28 mouse cellular contexts compared by ENCODE assay signal in genomic region chr1:160734743-160735142, GRCm38 (mm10).
"Had no signal": no experiment of that assay in that cellular context is flagged by ENCODE, and none has a peak within 500 bp of the region (broad histone marks: within the 10 kb centered on the region; RNA-seq: fewer than 3 reads in every experiment).

No protein-coding gene starts in this region.

- DNase-seq: gastrocnemius, postnatal 25 days; heart, adult 18-20 months; heart, postnatal 10 days; heart, postnatal 4 days; kidney, adult 11 months; kidney, adult 2 months; kidney, adult 9 months; kidney, postnatal 14 days; kidney, postnatal 36 days; layer of hippocampus, adult 9-11 months; layer of hippocampus, postnatal 36 days; liver; liver, embryonic 13.5 days; liver, postnatal 0 days had no signal

- ATAC-seq: hindbrain, postnatal 0 days; intestine, embryonic 16.5 days; liver, postnatal 0 days had no signal

- H3K4me1 ChIP-seq: heart, embryonic 10.5 days; heart, embryonic 12.5 days; hindbrain, embryonic 10.5 days; hindbrain, embryonic 12.5 days; hindbrain, embryonic 15.5 days; kidney, embryonic 15.5 days; limb, embryonic 10.5 days; limb, embryonic 12.5 days; liver, embryonic 13.5 days; liver, embryonic 15.5 days had no signal

- H3K9ac ChIP-seq: heart, embryonic 12.5 days; hindbrain, embryonic 12.5 days; hindbrain, embryonic 15.5 days; kidney, embryonic 15.5 days; limb, embryonic 12.5 days; liver, embryonic 13.5 days; liver, embryonic 15.5 days; liver, postnatal 0 days had no signal

- H3K27ac ChIP-seq: heart, embryonic 10.5 days; hindbrain, embryonic 10.5 days; hindbrain, embryonic 12.5 days; hindbrain, embryonic 15.5 days; hindbrain, postnatal 0 days; kidney, embryonic 15.5 days; kidney, postnatal 0 days; left cerebral cortex, adult 2 months; limb, embryonic 10.5 days; limb, embryonic 12.5 days; liver, embryonic 13.5 days; liver, embryonic 15.5 days had no signal

- H3K27me3 ChIP-seq: heart, embryonic 12.5 days; hindbrain, embryonic 12.5 days; hindbrain, embryonic 15.5 days; kidney, embryonic 15.5 days; limb, embryonic 12.5 days; liver, embryonic 13.5 days; liver, embryonic 15.5 days had no signal

- H3K36me3 ChIP-seq: hindbrain, embryonic 10.5 days; limb, embryonic 10.5 days had no signal

- H3K4me3 ChIP-seq: heart, embryonic 10.5 days; heart, embryonic 12.5 days; hindbrain, embryonic 10.5 days; hindbrain, embryonic 12.5 days; hindbrain, embryonic 15.5 days; kidney, embryonic 15.5 days; left cerebral cortex, adult 2 months; limb, embryonic 10.5 days; limb, embryonic 12.5 days; liver, embryonic 13.5 days; liver, embryonic 15.5 days had no signal

- H3K4me2 ChIP-seq: heart, embryonic 12.5 days; hindbrain, embryonic 12.5 days; hindbrain, embryonic 15.5 days; kidney, embryonic 15.5 days; limb, embryonic 12.5 days; liver, embryonic 11.5 days; liver, embryonic 13.5 days; liver, embryonic 15.5 days had no signal

- H3K9me3 ChIP-seq: heart, embryonic 10.5 days; heart, embryonic 12.5 days; hindbrain, embryonic 10.5 days; hindbrain, embryonic 12.5 days; hindbrain, embryonic 15.5 days; kidney, embryonic 15.5 days; limb, embryonic 10.5 days; limb, embryonic 12.5 days; liver, embryonic 13.5 days; liver, embryonic 15.5 days had no signal
